Mouse (Mus musculus) midbrain, embryonic 15.5 days (tissue): Measurements from ENCODE around the gene Cluh. TPM values are rescaled to one million over a fixed set of nuclear protein-coding genes. Genes with fewer than 3 reads are reported as not detected.

Source experiments
- ATAC-seq: fragments of 200-750 bp; cut with Nextera tagmentation; replicated peaks from 2 replicates; pipeline ENCODE4 v1.8.0; 2017; ENCODE audit warnings: moderate TSS enrichment
- H3K27ac ChIP-seq: fragments of 300-500 bp; sonication (generic); 2 replicates; pipeline ENCODE4 v1.5.1; 2015; ENCODE audit warnings: mild to moderate bottlenecking, inconsistent platforms
- H3K27me3 ChIP-seq: fragments of 300-500 bp; sonication (generic); replicated peaks from 2 replicates; pipeline ENCODE4 v1.6.1; 2015; ENCODE audit warnings: inconsistent platforms
- H3K36me3 ChIP-seq: fragments of 300-500 bp; sonication (generic); replicated peaks from 2 replicates; pipeline ENCODE4 v1.6.1; 2015; ENCODE audit warnings: inconsistent platforms
- H3K4me1 ChIP-seq: fragments of 300-500 bp; sonication (generic); 2 replicates; pipeline ENCODE4 v1.6.1; 2015; ENCODE audit warnings: inconsistent platforms
- H3K4me2 ChIP-seq: fragments of 300-500 bp; sonication (generic); 2 replicates; pipeline ENCODE4 v1.6.1; 2015; ENCODE audit warnings: inconsistent platforms, mild to moderate bottlenecking, moderate library complexity
- H3K4me3 ChIP-seq: fragments of 300-500 bp; sonication (generic); 2 replicates; pipeline ENCODE4 v1.5.1; 2015; ENCODE audit warnings: mild to moderate bottlenecking, inconsistent platforms
- H3K9ac ChIP-seq: fragments of 300-500 bp; sonication (generic); 2 replicates; pipeline ENCODE4 v1.6.1; 2015; ENCODE audit warnings: mild to moderate bottlenecking, inconsistent platforms
- H3K9me3 ChIP-seq: fragments of 300-500 bp; sonication (generic); 2 replicates; pipeline ENCODE4 v1.6.1; 2016; ENCODE audit warnings: inconsistent platforms
- WGBS: fragments of 180-500 bp; shearing (Covaris S2); methylation state at CpG from one replicate; pipeline ENCODE4 v1.1.7; 2015; ENCODE audit warnings: mixed read lengths; 5-methylcytosine and 5-hydroxymethylcytosine counted together
- polyA plus RNA-seq: library from polyadenylated mRNA; unstranded; fragments of >200 nt; fragmentation: Nextera tagmentation; extraction: Ambion mirVana; gene quantifications from 2 replicates; pipeline ENCODE4 v1.2.1, GENCODE M21; 2015

Cluh gene
- polyA plus RNA-seq, 1 experiment from 2014 or later, result 18.2 TPM

GRCm38 (mm10) chr11:74650576-74651100 is 1.3 kb downstream of the Cluh start:
- peak overlapping the region; percentile 87 for H3K4me3 ChIP-seq
- no peaks in the 10 kb centered on the region for H3K27me3 ChIP-seq
- no peak overlapping the region for H3K27ac ChIP-seq
- H3K9me3 ChIP-seq, result no peaks in the 10 kb centered on the region
- H3K4me2 ChIP-seq, result peak overlapping the region; percentile 95
- H3K36me3 ChIP-seq, result no peaks in the 10 kb centered on the region
- H3K9ac ChIP-seq, result peak overlapping the region; percentile 72; the same call in 1 of the 2 replicates
- H3K4me1 ChIP-seq, result peaks cover 47% of the 10 kb centered on the region
- ATAC-seq, result no peak
- WGBS, result 62% methylated on average over 4 of the region's 4 CpGs

GRCm38 (mm10) chr11:74652791-74653191 is 3.5 kb downstream of the Cluh start:
- 53% methylated on average over 4 of the region's 4 CpGs for WGBS
- no peaks in the 10 kb centered on the region for H3K9me3 ChIP-seq
- no peak for ATAC-seq
- H3K4me3 ChIP-seq, result no peak overlapping the region
- no peaks in the 10 kb centered on the region for H3K27me3 ChIP-seq
- no peak overlapping the region for H3K4me2 ChIP-seq
- peak overlapping the region; percentile 52 for H3K27ac ChIP-seq
- H3K36me3 ChIP-seq, result peaks cover 8% of the 10 kb centered on the region
- H3K9ac ChIP-seq, result no peak overlapping the region
- H3K4me1 ChIP-seq, result peaks cover 47% of the 10 kb centered on the region

GRCm38 (mm10) chr11:74653385-74653784 is 4.1 kb downstream of the Cluh start:
- no peak for ATAC-seq
- H3K36me3 ChIP-seq, result peaks cover 14% of the 10 kb centered on the region
- peak overlapping the region; percentile 52 for H3K27ac ChIP-seq
- H3K4me1 ChIP-seq, result peaks cover 45% of the 10 kb centered on the region
- H3K4me2 ChIP-seq, result no peak overlapping the region
- no peak overlapping the region for H3K9ac ChIP-seq
- H3K4me3 ChIP-seq, result no peak overlapping the region
- H3K27me3 ChIP-seq, result no peaks in the 10 kb centered on the region
- 67% methylated on average over 6 of the region's 6 CpGs for WGBS
- H3K9me3 ChIP-seq, result no peaks in the 10 kb centered on the region

GRCm38 (mm10) chr11:74655941-74656340 is 6.6 kb downstream of the Cluh start:
- H3K4me3 ChIP-seq, result no peak overlapping the region
- peaks cover 39% of the 10 kb centered on the region for H3K36me3 ChIP-seq
- no peak for ATAC-seq
- 89% methylated on average over 3 of the region's 3 CpGs for WGBS
- H3K9ac ChIP-seq, result no peak overlapping the region
- H3K9me3 ChIP-seq, result no peaks in the 10 kb centered on the region
- H3K4me2 ChIP-seq, result no peak overlapping the region
- no peak overlapping the region for H3K27ac ChIP-seq
- no peaks in the 10 kb centered on the region for H3K27me3 ChIP-seq
- H3K4me1 ChIP-seq, result peaks cover 28% of the 10 kb centered on the region

- Histone ChIP-seq H3K27ac (no peak overlapping the region), H3K4me2 (no peak overlapping the region), H3K9ac (no peak overlapping the region), H3K27me3 (no peaks in the 10 kb centered on the region), H3K4me3 (no peak overlapping the region), H3K36me3 (peaks cover 50% of the 10 kb centered on the region), H3K4me1 (no peaks in the 10 kb centered on the region), H3K9me3 (no peaks in the 10 kb centered on the region)
- 95% methylated on average over 13 of the region's 13 CpGs for WGBS
- no peak for ATAC-seq
These were observed 11.0 kb downstream of the Cluh start for GRCm38 (mm10) chr11:74660336-74660735.

- no peaks in the 10 kb centered on the region for H3K4me1 ChIP-seq
- no peaks in the 10 kb centered on the region for H3K9me3 ChIP-seq
- no peak overlapping the region for H3K4me2 ChIP-seq
- ATAC-seq, result no peak
- H3K9ac ChIP-seq, result no peak overlapping the region
- WGBS, result 93% methylated on average over 19 of the region's 19 CpGs
- no peaks in the 10 kb centered on the region for H3K27me3 ChIP-seq
- H3K4me3 ChIP-seq, result no peak overlapping the region
- no peak overlapping the region for H3K27ac ChIP-seq
- H3K36me3 ChIP-seq, result peaks cover 50% of the 10 kb centered on the region
These were observed 12.3 kb downstream of the Cluh start for GRCm38 (mm10) chr11:74661641-74662040.

- H3K9ac ChIP-seq, result no peak overlapping the region
- no peak overlapping the region for H3K4me3 ChIP-seq
- H3K36me3 ChIP-seq, result peaks cover 52% of the 10 kb centered on the region
- no peaks in the 10 kb centered on the region for H3K9me3 ChIP-seq
- no peaks in the 10 kb centered on the region for H3K4me1 ChIP-seq
- no peaks in the 10 kb centered on the region for H3K27me3 ChIP-seq
- no peak overlapping the region for H3K27ac ChIP-seq
- no peak overlapping the region for H3K4me2 ChIP-seq
- 94% methylated on average over 6 of the region's 6 CpGs for WGBS
- no peak for ATAC-seq
These were observed 12.9 kb downstream of the Cluh start for GRCm38 (mm10) chr11:74662221-74662620.

GRCm38 (mm10) chr11:74664279-74664678 is 15.0 kb downstream of the Cluh start:
- no peak for ATAC-seq
- peaks cover 46% of the 10 kb centered on the region for H3K36me3 ChIP-seq
- 92% methylated on average over 3 of the region's 3 CpGs for WGBS

GRCm38 (mm10) chr11:74664906-74665305 is 15.6 kb downstream of the Cluh start:
- H3K9me3 ChIP-seq, result no peaks in the 10 kb centered on the region
- no peak overlapping the region for H3K9ac ChIP-seq
- no peaks in the 10 kb centered on the region for H3K4me1 ChIP-seq
- WGBS, result 96% methylated on average over 8 of the region's 8 CpGs
- ATAC-seq, result no peak
- H3K27ac ChIP-seq, result no peak overlapping the region
- H3K36me3 ChIP-seq, result peaks cover 45% of the 10 kb centered on the region
- H3K27me3 ChIP-seq, result no peaks in the 10 kb centered on the region
- no peak overlapping the region for H3K4me2 ChIP-seq
- no peak overlapping the region for H3K4me3 ChIP-seq

More at GRCm38 (mm10) chr11:74664279-74664678, 15.0 kb downstream of the Cluh start:
- Histone ChIP-seq H3K4me3 (no peak overlapping the region), H3K9ac (no peak overlapping the region), H3K9me3 (no peaks in the 10 kb centered on the region), H3K4me1 (no peaks in the 10 kb centered on the region), H3K27ac (no peak overlapping the region), H3K27me3 (no peaks in the 10 kb centered on the region), H3K4me2 (no peak overlapping the region)

- Histone ChIP-seq H3K27ac (no peak overlapping the region), H3K4me1 (no peaks in the 10 kb centered on the region), H3K9me3 (no peaks in the 10 kb centered on the region), H3K27me3 (no peaks in the 10 kb centered on the region), H3K36me3 (peaks cover 37% of the 10 kb centered on the region), H3K4me2 (no peak overlapping the region), H3K9ac (no peak overlapping the region), H3K4me3 (no peak overlapping the region)
- ATAC-seq, result no peak
- 96% methylated on average over 17 of the region's 17 CpGs for WGBS
These were observed 16.5 kb downstream of the Cluh start for GRCm38 (mm10) chr11:74665631-74666283.

GRCm38 (mm10) chr11:74666284-74666652 is 17.0 kb downstream of the Cluh start:
- 93% methylated on average over 5 of the region's 5 CpGs for WGBS
- H3K36me3 ChIP-seq, result peaks cover 32% of the 10 kb centered on the region
- H3K4me1 ChIP-seq, result no peaks in the 10 kb centered on the region
- no peaks in the 10 kb centered on the region for H3K27me3 ChIP-seq
- no peak overlapping the region for H3K4me3 ChIP-seq
- no peaks in the 10 kb centered on the region for H3K9me3 ChIP-seq
- ATAC-seq, result no peak
- no peak overlapping the region for H3K27ac ChIP-seq
- H3K9ac ChIP-seq, result no peak overlapping the region
- H3K4me2 ChIP-seq, result no peak overlapping the region

GRCm38 (mm10) chr11:74666776-74667581 is 17.7 kb downstream of the Cluh start:
- Histone ChIP-seq H3K9me3 (no peaks in the 10 kb centered on the region), H3K4me1 (no peaks in the 10 kb centered on the region), H3K36me3 (peaks cover 31% of the 10 kb centered on the region), H3K4me3 (no peak overlapping the region), H3K27ac (no peak overlapping the region), H3K4me2 (no peak overlapping the region), H3K27me3 (no peaks in the 10 kb centered on the region), H3K9ac (no peak overlapping the region)
- no peak for ATAC-seq
- 95% methylated on average over 14 of the region's 14 CpGs for WGBS
